In genomic region chr4:83676444-83676843, GRCm38 (mm10) we compare ENCODE assay signal across 19 mouse cellular contexts.
DNase-seq lines count a peak whose midpoint lies in the region; ATAC-seq lines count a peak whose summit lies in the region.
"Had no signal": no experiment of that assay in that cellular context is flagged by ENCODE, and none has a peak within 500 bp of the region (broad histone marks: within the 10 kb centered on the region; RNA-seq: fewer than 3 reads in every experiment).

No protein-coding gene starts in this region.

- no peak overlapping the region for H3K4me2 ChIP-seq in liver, embryonic 12.5 days
- H3K4me2 ChIP-seq: forebrain, embryonic 15.5 days; heart, embryonic 11.5 days; hindbrain, embryonic 12.5 days; hindbrain, embryonic 15.5 days had no signal

- no peaks in the 10 kb centered on the region for H3K36me3 ChIP-seq in liver, embryonic 12.5 days
- H3K36me3 ChIP-seq: forebrain, embryonic 15.5 days; hindbrain, embryonic 12.5 days; hindbrain, embryonic 15.5 days had no signal

- no peak overlapping the region for H3K4me3 ChIP-seq in liver, embryonic 12.5 days
- H3K4me3 ChIP-seq: forebrain, embryonic 15.5 days; hindbrain, embryonic 12.5 days; hindbrain, embryonic 15.5 days had no signal

- no peaks in the 10 kb centered on the region for H3K4me1 ChIP-seq in liver, embryonic 12.5 days
- H3K4me1 ChIP-seq: forebrain, embryonic 15.5 days; hindbrain, embryonic 12.5 days; hindbrain, embryonic 15.5 days had no signal

- H3K9ac ChIP-seq in liver, embryonic 12.5 days, result no peak overlapping the region
- H3K9ac ChIP-seq: forebrain, embryonic 15.5 days; hindbrain, embryonic 12.5 days; hindbrain, embryonic 15.5 days had no signal

- 71% methylated on average over 4 of the region's 4 CpGs for WGBS in liver, embryonic 12.5 days (ENCODE audit: insufficient replicate concordance)

- no peaks in the 10 kb centered on the region for H3K9me3 ChIP-seq in liver, embryonic 12.5 days (replicated peaks)
- H3K9me3 ChIP-seq: forebrain, embryonic 15.5 days; hindbrain, embryonic 12.5 days; hindbrain, embryonic 15.5 days had no signal

- peak; percentile 98 for ATAC-seq in frontal cortex, adult (ENCODE audit: low TSS enrichment)
- ATAC-seq in liver, embryonic 12.5 days, result no peak
- ATAC-seq: activated CD4-positive, CD25-positive, alpha-beta regulatory T cell, adult 4 months; forebrain, embryonic 15.5 days had no signal

- H3K27me3 ChIP-seq in liver, embryonic 12.5 days (replicated peaks), result no peaks in the 10 kb centered on the region
- H3K27me3 ChIP-seq: forebrain, embryonic 15.5 days; hindbrain, embryonic 12.5 days; hindbrain, embryonic 15.5 days had no signal

- H3K27ac ChIP-seq in liver, embryonic 12.5 days, result no peak overlapping the region
- H3K27ac ChIP-seq: forebrain, embryonic 15.5 days; hindbrain, embryonic 12.5 days; hindbrain, embryonic 15.5 days had no signal

- no peak for DNase-seq in frontal cortex, postnatal 25 days (ENCODE audit: low spot score in 2 of 2)
- DNase-seq in layer of hippocampus, adult 18-20 months (ENCODE audit: low spot score in 2 of 2), result peak; percentile 19 to 65
- DNase-seq in layer of hippocampus, postnatal 25 days (ENCODE audit: extremely low spot score in 1 of 2, low spot score in 1 of 2), result no peak
- DNase-seq in brain, adult 2 months (ENCODE audit: low read depth, low spot score), result peak; percentile 78
- peak; percentile 80 for DNase-seq in telencephalon, adult 2 months (ENCODE audit: low read depth, low spot score)
- DNase-seq: adrenal gland, adult 8-10 months; adrenal gland, postnatal 25 days; cerebellum, adult 18-20 months; cerebellum, adult 9-10 months; cerebellum, postnatal 14 days; gastrocnemius, postnatal 10 days; gastrocnemius, postnatal 36 days had no signal

Comparison
In these comparisons a context has a peak if more than half of its experiments do, and no peak if none do; other contexts are left out.
1. DNase-seq: peak in layer of hippocampus, adult 18-20 months (2 of 2), brain, adult 2 months (single experiment) and telencephalon, adult 2 months (single experiment); none in frontal cortex, postnatal 25 days (0 of 2) and layer of hippocampus, postnatal 25 days (0 of 2).